14 mouse cellular contexts compared by ENCODE assay signal in the genomic region with DNA sequence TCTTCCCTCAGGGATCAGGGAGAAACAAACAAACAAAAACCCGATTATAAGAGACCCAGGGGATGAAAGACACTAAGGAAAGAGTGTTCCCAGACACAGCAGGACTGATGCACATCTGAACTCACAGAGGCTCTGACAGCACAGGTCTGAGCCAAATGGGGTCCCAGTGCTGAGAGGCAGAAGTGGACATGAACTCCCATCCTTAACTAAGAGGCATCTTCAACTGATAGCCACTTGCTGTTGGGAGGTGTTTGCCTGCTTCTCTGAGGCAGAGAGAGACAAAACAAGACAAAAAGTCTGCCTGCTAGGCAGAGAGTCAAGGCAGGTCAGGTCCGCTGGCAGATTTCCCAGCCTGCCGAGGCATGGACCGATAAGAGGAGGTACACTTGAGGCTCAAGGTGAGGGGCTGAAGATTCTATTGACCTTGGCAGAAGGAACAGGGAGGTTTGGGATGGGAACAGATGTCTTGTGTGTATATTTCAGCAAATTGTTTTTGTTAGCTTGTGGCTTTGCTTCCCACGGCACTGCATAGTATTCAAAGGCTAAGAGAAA. TPM values are rescaled to one million over a fixed set of nuclear protein-coding genes. Genes with fewer than 3 reads are reported as not detected.
A peak's percentile ranks its signal among the peaks of the same experiment; 100 is the strongest.
DNase-seq lines count a peak whose midpoint lies in the region; ATAC-seq and TF ChIP-seq lines count a peak whose summit lies in the region.
"Had no signal": no experiment of that assay in that cellular context is flagged by ENCODE, and none has a peak within 500 bp of the region (broad histone marks: within the 10 kb centered on the region; RNA-seq: fewer than 3 reads in every experiment).

No protein-coding gene starts in this region.

- H3K36me3 ChIP-seq in forebrain, embryonic 11.5 days (ENCODE audit: control insufficient read depth, insufficient read depth, low read length) = no peaks in the 10 kb centered on the region
- no peaks in the 10 kb centered on the region for H3K36me3 ChIP-seq in forebrain, embryonic 15.5 days
- peaks cover 26% of the 10 kb centered on the region for H3K36me3 ChIP-seq in lung, embryonic 14.5 days (ENCODE audit: insufficient read depth)
- H3K36me3 ChIP-seq: limb, embryonic 10.5 days; liver, embryonic 15.5 days had no signal

- no peak overlapping the region for H3K4me2 ChIP-seq in forebrain, embryonic 11.5 days (ENCODE audit: low read depth, low read length, severe bottlenecking)
- H3K4me2 ChIP-seq in forebrain, embryonic 15.5 days (replicated peaks) = no peak overlapping the region
- no peak overlapping the region for H3K4me2 ChIP-seq in lung, embryonic 14.5 days
- H3K4me2 ChIP-seq: liver, embryonic 15.5 days; midbrain, embryonic 11.5 days had no signal

- TF ChIP-seq POLR2A in lung, adult 2 months (IDR thresholded peaks at IDR 0.05; ENCODE audit: borderline replicate concordance, extremely low read depth, low read depth, low read length) = no peak

- 67% methylated on average over 5 of the region's 5 CpGs for WGBS in forebrain, embryonic 11.5 days
- 56% methylated on average over 5 of the region's 5 CpGs for WGBS in forebrain, embryonic 15.5 days
- 20% methylated on average over 5 of the region's 5 CpGs for WGBS in lung, embryonic 14.5 days
- 18% methylated on average over 5 of the region's 5 CpGs for WGBS in lung, adult 2 months

- peaks cover 3% of the 10 kb centered on the region; the same call in 1 of the 2 replicates for H3K4me1 ChIP-seq in forebrain, embryonic 11.5 days (replicated peaks; ENCODE audit: control insufficient read depth, insufficient read depth, low read length)
- H3K4me1 ChIP-seq in forebrain, embryonic 15.5 days = peaks cover 10% of the 10 kb centered on the region
- H3K4me1 ChIP-seq in lung, embryonic 14.5 days (ENCODE audit: insufficient read depth) = peaks cover 6% of the 10 kb centered on the region; the same call in 1 of the 2 replicates
- peaks cover 9% of the 10 kb centered on the region for H3K4me1 ChIP-seq in lung, adult 2 months (ENCODE audit: control insufficient read depth, insufficient read depth, low read length)

- no peak for TF ChIP-seq CTCF in lung, embryonic 14.5 days (IDR thresholded peaks at IDR 0.05; ENCODE audit: low read depth)
- TF ChIP-seq CTCF in lung, adult 2 months (IDR thresholded peaks at IDR 0.05; ENCODE audit: insufficient read depth, low read length) = no peak

- DNase-seq in forebrain, embryonic 11.5 days (ENCODE audit: low spot score) = peak; percentile 35
- peak; percentile 45 for DNase-seq in lung, embryonic 14.5 days
- no peak for DNase-seq in lung, adult 2 months
- peak; percentile 51 for DNase-seq in lung, postnatal 10 days
- peak; percentile 67 for DNase-seq in testis, postnatal 14 days (ENCODE audit: low spot score)
- DNase-seq in embryo, embryonic 9.5 days (ENCODE audit: extremely low spot score) = no peak
- no peak for DNase-seq in thymus, postnatal 0 days (ENCODE audit: low spot score)
- DNase-seq: cerebellum, adult 2 months had no signal

- no peak overlapping the region for H3K4me3 ChIP-seq in forebrain, embryonic 11.5 days (ENCODE audit: low read depth, low read length)
- no peak overlapping the region for H3K4me3 ChIP-seq in forebrain, embryonic 15.5 days
- no peak overlapping the region for H3K4me3 ChIP-seq in lung, embryonic 14.5 days (ENCODE audit: low read depth, low read length)
- H3K4me3 ChIP-seq in lung, adult 2 months (replicated peaks; ENCODE audit: extremely low read depth, low read depth, low read length) = no peak overlapping the region
- H3K4me3 ChIP-seq: limb, embryonic 10.5 days; liver, embryonic 15.5 days had no signal

- ATAC-seq in forebrain, embryonic 11.5 days (replicated peaks; ENCODE audit: low FRiP score) = no peak
- ATAC-seq in forebrain, embryonic 15.5 days (replicated peaks) = no peak
- ATAC-seq in lung, embryonic 14.5 days (ENCODE audit: insufficient read depth) = 0 out of 2 replicates have a peak, but pooled peaks have one; percentile 33
- ATAC-seq: forebrain, embryonic 14.5 days had no signal

- H3K27me3 ChIP-seq in forebrain, embryonic 11.5 days (ENCODE audit: control insufficient read depth, insufficient read depth, low read length) = peaks cover 4% of the 10 kb centered on the region
- H3K27me3 ChIP-seq in forebrain, embryonic 15.5 days = no peaks in the 10 kb centered on the region
- no peaks in the 10 kb centered on the region for H3K27me3 ChIP-seq in lung, embryonic 14.5 days (ENCODE audit: insufficient read depth, low read length)

- no peak overlapping the region for H3K27ac ChIP-seq in forebrain, embryonic 11.5 days (ENCODE audit: low read depth, low read length)
- H3K27ac ChIP-seq in forebrain, embryonic 15.5 days (replicated peaks) = no peak overlapping the region
- H3K27ac ChIP-seq in lung, embryonic 14.5 days (ENCODE audit: low read depth) = no peak overlapping the region
- H3K27ac ChIP-seq: limb, embryonic 10.5 days; liver, embryonic 15.5 days had no signal

- H3K9me3 ChIP-seq in forebrain, embryonic 11.5 days (ENCODE audit: control insufficient read depth, low read length) = no peaks in the 10 kb centered on the region
- H3K9me3 ChIP-seq in forebrain, embryonic 15.5 days = no peaks in the 10 kb centered on the region
- H3K9me3 ChIP-seq in lung, embryonic 14.5 days (ENCODE audit: low read depth, low read length) = no peaks in the 10 kb centered on the region
- H3K9me3 ChIP-seq: limb, embryonic 10.5 days; liver, embryonic 15.5 days had no signal

- H3K9ac ChIP-seq in forebrain, embryonic 11.5 days (ENCODE audit: low read length) = no peak overlapping the region
- H3K9ac ChIP-seq in forebrain, embryonic 15.5 days (replicated peaks) = no peak overlapping the region
- H3K9ac ChIP-seq in lung, embryonic 14.5 days = no peak overlapping the region
- H3K9ac ChIP-seq: liver, embryonic 15.5 days had no signal

RNA-seq across cellular contexts. Expression of a gene that starts 8.6 kb away (rescaled TPM):
- 0.35 TPM in 1 of 2 replicates, not detected in the other for polyA plus RNA-seq in forebrain, embryonic 11.5 days (2014; fragmentation: Nextera tagmentation; extraction: Ambion mirVana)
- polyA plus RNA-seq in forebrain, embryonic 15.5 days (2015; fragmentation: Nextera tagmentation; extraction: Ambion mirVana) = not detected in 2 replicates
- 0.37 TPM in 1 of 2 replicates, not detected in the other for polyA plus RNA-seq in lung, embryonic 14.5 days (2014; fragmentation: Nextera tagmentation; extraction: Ambion mirVana)
- polyA plus RNA-seq in lung, adult 2 months (2012; rRNA removed) = 0.09 and 0.24 TPM in 2 replicates
- polyA plus RNA-seq in thymus, postnatal 0 days (2015; fragmentation: Nextera tagmentation; extraction: Ambion mirVana) = not detected in 2 replicates
- polyA plus RNA-seq: C2C12; forebrain, embryonic 14.5 days had no signal

RNA-seq across cellular contexts. Expression of a gene that starts 10.2 kb away (rescaled TPM):
- 34.1 and 35.5 TPM in 2 replicates for polyA plus RNA-seq in forebrain, embryonic 11.5 days (2014; fragmentation: Nextera tagmentation; extraction: Ambion mirVana)
- polyA plus RNA-seq in forebrain, embryonic 15.5 days (2015; fragmentation: Nextera tagmentation; extraction: Ambion mirVana) = 14.0 and 14.6 TPM in 2 replicates
- 141 and 150 TPM in 2 replicates for polyA plus RNA-seq in lung, embryonic 14.5 days (2014; fragmentation: Nextera tagmentation; extraction: Ambion mirVana)
- 131 and 150 TPM in 2 replicates for polyA plus RNA-seq in lung, adult 2 months (2012; rRNA removed)
- polyA plus RNA-seq in thymus, postnatal 0 days (2015; fragmentation: Nextera tagmentation; extraction: Ambion mirVana) = 12.7 and 13.9 TPM in 2 replicates

RNA-seq across cellular contexts. Expression of a gene that starts 19.0 kb away (rescaled TPM):
- 13.2 and 13.3 TPM in 2 replicates for polyA plus RNA-seq in forebrain, embryonic 11.5 days (2014; fragmentation: Nextera tagmentation; extraction: Ambion mirVana)
- polyA plus RNA-seq in forebrain, embryonic 15.5 days (2015; fragmentation: Nextera tagmentation; extraction: Ambion mirVana) = 8.8 and 9.7 TPM in 2 replicates
- 8.2 and 10.5 TPM in 2 replicates for polyA plus RNA-seq in lung, embryonic 14.5 days (2014; fragmentation: Nextera tagmentation; extraction: Ambion mirVana)
- 2.4 and 3.1 TPM in 2 replicates for polyA plus RNA-seq in lung, adult 2 months (2012; rRNA removed)
- polyA plus RNA-seq in thymus, postnatal 0 days (2015; fragmentation: Nextera tagmentation; extraction: Ambion mirVana) = 4.8 and 5.5 TPM in 2 replicates

RNA-seq across cellular contexts. Expression of a gene that starts 19.7 kb away (rescaled TPM):
- 11.8 and 13.3 TPM in 2 replicates for polyA plus RNA-seq in forebrain, embryonic 11.5 days (2014; fragmentation: Nextera tagmentation; extraction: Ambion mirVana)
- polyA plus RNA-seq in forebrain, embryonic 15.5 days (2015; fragmentation: Nextera tagmentation; extraction: Ambion mirVana) = 11.0 and 12.0 TPM in 2 replicates
- polyA plus RNA-seq in lung, embryonic 14.5 days (2014; fragmentation: Nextera tagmentation; extraction: Ambion mirVana) = 19.2 and 22.0 TPM in 2 replicates
- polyA plus RNA-seq in lung, adult 2 months (2012; rRNA removed) = 41.3 and 45.2 TPM in 2 replicates
- polyA plus RNA-seq in thymus, postnatal 0 days (2015; fragmentation: Nextera tagmentation; extraction: Ambion mirVana) = 16.2 and 16.6 TPM in 2 replicates

RNA-seq across cellular contexts. Expression of a gene that starts 41.1 kb away (rescaled TPM):
- 23.8 and 24.9 TPM in 2 replicates for polyA plus RNA-seq in forebrain, embryonic 11.5 days (2014; fragmentation: Nextera tagmentation; extraction: Ambion mirVana)
- polyA plus RNA-seq in forebrain, embryonic 15.5 days (2015; fragmentation: Nextera tagmentation; extraction: Ambion mirVana) = 13.1 and 14.2 TPM in 2 replicates
- 38.6 and 40.4 TPM in 2 replicates for polyA plus RNA-seq in lung, embryonic 14.5 days (2014; fragmentation: Nextera tagmentation; extraction: Ambion mirVana)
- 59.4 and 59.9 TPM in 2 replicates for polyA plus RNA-seq in lung, adult 2 months (2012; rRNA removed)
- polyA plus RNA-seq in thymus, postnatal 0 days (2015; fragmentation: Nextera tagmentation; extraction: Ambion mirVana) = 9.0 and 10.0 TPM in 2 replicates

Comparison
In these comparisons a context has a peak if more than half of its experiments do, and no peak if none do; other contexts are left out.
1. DNase-seq: peak in forebrain, embryonic 11.5 days (single experiment), lung, embryonic 14.5 days (single experiment), lung, postnatal 10 days (single experiment) and testis, postnatal 14 days (single experiment); none in lung, adult 2 months (single experiment), embryo, embryonic 9.5 days (single experiment) and thymus, postnatal 0 days (single experiment).